Mouse (Mus musculus) forebrain, embryonic 10.5 days (tissue): ENCODE measurements around the gene Btbd35f1. TPM values are rescaled to one million over a fixed set of nuclear protein-coding genes. Genes with fewer than 3 reads are reported as not detected.
"Not testable (repeated sequence)": the region's sequence is repeated elsewhere in the genome, so short reads cannot be mapped to it uniquely, and the experiment has no call there.

Experiments
- DNase-seq: peaks from one replicate; pipeline ENCODE4 v3.0.0-alpha.2; 2017; ENCODE audit warnings: low spot score; ENCODE audit errors: extremely low spot score
- H3K27ac ChIP-seq: fragments of 300-500 bp; sonication (generic); 2 replicates; pipeline ENCODE4 v1.5.1; 2016; ENCODE audit warnings: mild to moderate bottlenecking
- H3K27me3 ChIP-seq: fragments of 300-500 bp; sonication (generic); 2 replicates; pipeline ENCODE4 v1.6.1; 2016; ENCODE audit warnings: mild to moderate bottlenecking; ENCODE audit not compliant: poor library complexity, severe bottlenecking
- H3K36me3 ChIP-seq: fragments of 300-500 bp; sonication (generic); replicated peaks from 2 replicates; pipeline ENCODE4 v1.6.1; 2016; ENCODE audit warnings: mild to moderate bottlenecking, moderate library complexity
- H3K4me1 ChIP-seq: fragments of 300-500 bp; sonication (generic); 2 replicates; pipeline ENCODE4 v1.6.1; 2016
- H3K4me3 ChIP-seq: fragments of 300-500 bp; sonication (generic); 2 replicates; pipeline ENCODE4 v1.5.1; 2016; ENCODE audit warnings: mild to moderate bottlenecking, moderate library complexity
- H3K9me3 ChIP-seq: fragments of 300-500 bp; sonication (generic); 2 replicates; pipeline ENCODE4 v1.6.1; 2016; ENCODE audit warnings: mild to moderate bottlenecking, moderate library complexity
- whole genome bisulfite sequencing: fragments of 180-500 bp; shearing (Covaris S2); methylation state at CpG from one replicate; pipeline ENCODE4 v1.1.7; 2016; 5-methylcytosine and 5-hydroxymethylcytosine counted together
- polyA plus RNA-seq: library from polyadenylated mRNA; unstranded; fragments of >200 nt; fragmentation: Nextera tagmentation; extraction: Ambion mirVana; gene quantifications from 2 replicates; pipeline ENCODE4 v1.2.1, GENCODE M21; 2016

Btbd35f1 gene
- polyA plus RNA-seq: not detected in 2 replicates

GRCm38 (mm10) chrX:32559755-32560154, at the start of gene Btbd35f1:
TSS of gene Btbd35f1 (plus strand) at chrX:32560055.
- H3K27ac ChIP-seq, H3K9me3 ChIP-seq, DNase-seq, H3K36me3 ChIP-seq, H3K4me1 ChIP-seq, H3K27me3 ChIP-seq, H3K4me3 ChIP-seq: not testable (repeated sequence)
- WGBS: no CpG with 5 or more reads among the region's 3 CpGs

DNA sequence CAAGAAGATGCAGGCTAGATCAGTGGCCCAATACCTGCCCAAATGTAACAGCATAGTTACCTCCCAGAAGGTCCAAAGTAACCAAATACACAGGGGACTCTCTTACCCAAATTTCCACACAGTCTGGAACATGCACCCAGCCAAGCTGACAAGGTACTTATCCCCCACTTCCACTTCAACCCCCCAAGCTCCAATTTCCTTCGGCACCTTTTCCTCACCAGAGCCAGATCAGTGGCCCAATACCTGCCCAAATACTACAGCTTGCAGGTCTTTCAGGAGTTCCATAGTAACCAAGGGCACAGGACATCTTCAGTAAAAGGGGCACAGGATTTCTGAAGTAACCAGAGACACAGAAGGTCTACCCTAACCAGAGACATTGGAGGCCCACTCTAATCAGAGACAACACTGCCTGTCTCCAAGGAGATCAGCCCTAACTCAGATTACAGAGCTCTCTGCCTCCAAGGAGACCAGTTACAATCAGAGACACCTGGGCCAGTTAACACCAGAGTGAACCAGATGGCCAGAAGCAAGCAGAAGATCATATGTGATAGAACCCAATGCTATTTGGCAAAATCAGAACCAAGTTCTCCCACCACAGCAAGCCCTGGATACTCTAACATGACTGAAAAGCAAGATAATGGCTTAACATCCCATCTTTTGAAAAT, 31.2 kb downstream of the Btbd35f1 start:
- DNase-seq: not testable (repeated sequence)
- WGBS: 97% methylated on average over 1 of the region's 1 CpGs

DNA sequence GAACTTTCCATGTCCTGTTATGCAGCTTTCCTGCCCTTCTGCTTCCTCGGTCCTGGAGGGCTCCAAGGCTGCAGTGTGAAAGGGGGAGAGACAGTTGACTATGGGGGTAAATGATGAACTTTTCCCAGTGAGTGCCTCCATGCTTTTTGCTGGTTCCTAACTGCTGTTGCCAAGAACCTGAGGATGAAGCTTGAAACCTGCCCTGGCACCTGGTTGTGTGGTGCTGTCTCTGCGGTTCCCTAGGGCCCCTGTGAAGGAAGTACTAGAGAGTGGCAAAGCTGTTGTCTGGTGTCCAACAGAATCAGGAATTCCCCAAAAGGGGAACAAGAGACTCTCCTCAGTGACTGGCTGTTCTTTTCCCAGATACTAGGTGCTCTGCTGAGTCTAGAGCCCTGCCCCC, 41.2 kb downstream of the Btbd35f1 start:
- H3K27me3 ChIP-seq, H3K27ac ChIP-seq, H3K4me1 ChIP-seq, H3K4me3 ChIP-seq, H3K36me3 ChIP-seq, DNase-seq: not testable (repeated sequence)
- H3K9me3 ChIP-seq: peaks cover 25% of the 10 kb centered on the region
- WGBS: 87% methylated on average over 1 of the region's 2 CpGs

More for the DNA sequence above, 31.2 kb downstream of the Btbd35f1 start:
- H3K9me3 ChIP-seq: peaks cover 13% of the 10 kb centered on the region
- not testable (repeated sequence) for H3K27me3 ChIP-seq, H3K4me1 ChIP-seq, H3K27ac ChIP-seq, H3K36me3 ChIP-seq, H3K4me3 ChIP-seq

GRCm38 (mm10) chrX:32601425-32601824, 41.6 kb downstream of the Btbd35f1 start:
- DNase-seq, H3K36me3 ChIP-seq, H3K27me3 ChIP-seq, H3K4me3 ChIP-seq, H3K4me1 ChIP-seq, H3K27ac ChIP-seq: not testable (repeated sequence)
- 84% methylated on average over 3 of the region's 3 CpGs for WGBS
- H3K9me3 ChIP-seq: peaks cover 25% of the 10 kb centered on the region

Other genes starting within 250 kb of the Btbd35f1 start
- gene Gm5926, start 90.7 kb downstream of the Btbd35f1 start, polyA plus RNA-seq: not detected in 2 replicates
- not detected in 2 replicates for gene Btbd35f21, start 166.1 kb downstream of the Btbd35f1 start, polyA plus RNA-seq